Mouse (Mus musculus) thymus, postnatal 4 days (tissue): Measurements from ENCODE around the gene Gm10198.
A peak's percentile ranks its signal among the peaks of the same experiment; 100 is the strongest.

Source experiments
- DNase-seq: peaks from one replicate; pipeline ENCODE4 v3.0.0; 2021

Gm10198 gene

DNA sequence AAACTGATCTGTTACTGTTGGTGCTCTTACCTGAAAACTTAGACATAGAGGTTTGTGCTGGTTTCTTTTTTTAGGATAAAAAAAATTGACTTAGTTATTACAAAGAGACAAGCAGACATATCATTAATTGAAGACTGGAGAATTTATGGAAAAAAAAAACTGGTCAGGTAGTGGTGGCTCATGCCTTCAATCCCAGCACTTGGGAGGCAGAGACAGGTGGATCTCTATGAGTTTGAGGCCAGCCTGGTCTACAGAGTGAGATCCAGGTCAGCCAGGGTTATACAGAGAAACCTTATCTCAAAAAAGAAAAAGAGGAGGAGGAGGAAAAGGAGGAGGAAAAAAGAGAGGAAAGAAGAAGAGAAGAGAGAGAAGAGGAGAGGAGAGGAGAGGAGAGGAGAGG is at the start of gene Gm10198:
Gm10198 (plus strand) TSS at position 301 of the 400 bp plus-strand sequence.
- DNase-seq: no peak

DNA sequence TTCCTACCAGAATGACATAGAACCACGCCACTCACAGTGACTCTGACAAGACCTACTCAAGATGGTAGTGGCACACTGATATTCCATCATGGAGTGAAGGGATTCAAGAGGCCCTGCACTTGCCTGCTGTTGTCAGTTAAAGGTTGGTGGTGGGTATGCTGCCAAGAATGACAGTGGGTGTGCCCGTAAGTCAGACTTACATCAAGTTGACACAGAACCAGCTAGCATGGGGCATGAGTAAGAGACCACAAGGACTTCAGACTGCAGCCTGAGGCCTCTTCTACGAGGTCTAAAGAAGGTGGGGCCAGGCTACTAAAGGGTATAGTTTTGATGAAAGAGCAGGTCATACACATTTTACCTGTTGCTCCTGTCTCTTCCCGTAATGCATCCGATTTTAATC is 47.3 kb upstream of the Gm10198 start:
- DNase-seq: no peak

DNA sequence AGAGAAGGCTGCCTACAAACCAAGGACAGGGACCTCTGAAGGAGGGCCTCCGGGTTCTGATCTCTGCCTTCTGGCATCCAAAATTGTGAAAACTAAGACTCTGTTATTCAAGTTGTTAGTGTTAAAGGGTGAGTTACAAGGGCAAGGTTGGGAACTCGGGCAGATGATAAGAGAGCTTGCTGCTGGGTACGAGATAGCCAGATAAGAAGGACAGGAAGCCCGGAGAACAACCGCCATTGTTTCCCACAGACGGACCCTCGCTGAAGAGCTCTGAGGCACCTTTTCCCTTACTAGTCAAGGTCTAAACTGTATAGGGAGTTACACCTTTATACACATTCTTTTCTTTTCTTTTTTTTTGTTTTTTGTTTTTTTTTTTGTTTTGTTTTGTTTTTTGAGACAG is 39.8 kb upstream of the Gm10198 start:
- DNase-seq: no peak

DNA sequence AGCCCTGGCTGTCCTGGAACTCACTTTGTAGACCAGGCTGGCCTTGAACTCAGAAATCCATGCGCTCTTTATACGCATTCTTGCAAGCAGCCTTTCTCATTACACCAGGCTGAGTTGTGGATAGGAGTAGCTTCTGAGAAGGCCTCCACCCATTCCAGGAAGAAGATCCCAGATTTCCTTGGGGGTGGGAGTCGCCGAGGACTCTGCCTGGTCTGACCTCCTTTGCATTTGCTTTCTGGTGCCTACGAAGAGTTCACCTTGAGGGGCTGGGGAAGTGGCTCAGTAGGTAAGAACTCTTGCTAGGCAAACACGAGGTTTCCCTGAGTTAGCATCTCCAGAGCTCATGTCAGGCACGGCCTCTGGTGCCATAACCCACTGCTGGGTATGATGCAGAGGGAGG is 39.4 kb upstream of the Gm10198 start:
- DNase-seq: no peak

DNA sequence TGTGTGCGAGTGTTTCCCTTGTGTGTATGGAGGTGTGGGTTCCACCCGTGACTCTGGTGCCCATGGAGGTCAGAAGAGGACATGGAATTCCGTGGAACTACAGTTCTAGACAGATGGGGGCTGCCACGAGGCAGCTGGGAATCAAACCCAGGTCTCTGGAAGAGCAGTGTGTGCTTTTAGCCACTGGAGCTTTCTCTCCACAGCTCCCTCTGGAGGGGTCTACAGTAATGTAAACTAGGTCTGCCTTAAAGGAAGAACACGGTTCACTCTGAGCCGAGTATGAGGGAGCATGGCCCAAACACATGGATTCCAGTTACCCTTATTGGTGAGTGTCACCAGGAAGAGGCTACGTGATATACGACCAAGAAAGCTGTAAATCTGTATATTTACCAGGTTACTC is 38.6 kb upstream of the Gm10198 start:
- no peak for DNase-seq

- DNase-seq: no peak
Observed at GRCm38 (mm10) chr13:111555333-111555732, 37.3 kb upstream of the Gm10198 start.

DNA sequence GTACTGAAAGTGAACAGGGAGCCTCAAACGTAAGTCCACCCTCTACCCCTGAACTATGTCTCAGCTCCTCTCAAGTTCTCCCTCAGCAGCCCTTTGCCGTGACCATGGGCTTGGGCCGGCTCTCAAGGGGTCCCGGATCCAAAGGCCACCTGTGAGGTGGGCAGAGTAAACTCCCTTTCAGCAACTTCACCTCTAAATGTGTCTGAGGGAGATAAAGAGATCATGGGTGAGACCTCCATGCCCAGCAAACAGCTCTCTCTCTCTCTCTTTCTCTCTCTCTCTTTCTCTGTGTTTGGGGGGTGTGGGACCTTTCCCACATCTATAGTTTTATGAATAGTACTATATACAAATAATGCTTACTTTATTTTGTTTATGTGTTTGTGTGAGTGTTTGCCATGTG is 36.2 kb upstream of the Gm10198 start:
- no peak for DNase-seq

- DNase-seq: no peak
Observed at GRCm38 (mm10) chr13:111560152-111560551, 32.4 kb upstream of the Gm10198 start.

DNA sequence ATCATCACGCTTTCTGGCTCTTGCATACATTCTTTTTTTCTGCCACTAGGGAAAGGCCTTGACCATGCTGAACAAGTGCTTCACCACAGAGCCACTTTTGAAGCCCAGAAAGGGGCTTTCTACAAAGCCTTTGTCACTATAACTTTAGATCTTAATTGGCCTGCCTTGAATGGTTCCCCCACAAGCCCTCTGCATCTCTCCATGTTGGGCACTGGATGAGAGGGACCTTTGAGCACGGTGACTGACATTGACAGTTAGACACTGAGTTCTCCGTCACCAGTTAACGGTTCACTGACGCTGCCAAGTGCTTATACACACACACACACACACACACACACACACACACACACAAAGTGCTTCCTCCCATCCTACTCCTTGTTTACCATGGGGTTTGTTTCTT is 30.0 kb upstream of the Gm10198 start:
- DNase-seq: no peak

GRCm38 (mm10) chr13:111574196-111574595 is 18.4 kb upstream of the Gm10198 start:
- DNase-seq: no peak

GRCm38 (mm10) chr13:111577177-111577576 is 15.4 kb upstream of the Gm10198 start:
- DNase-seq: no peak

- DNase-seq: no peak
Observed at GRCm38 (mm10) chr13:111580054-111580453, 12.5 kb upstream of the Gm10198 start.

DNA sequence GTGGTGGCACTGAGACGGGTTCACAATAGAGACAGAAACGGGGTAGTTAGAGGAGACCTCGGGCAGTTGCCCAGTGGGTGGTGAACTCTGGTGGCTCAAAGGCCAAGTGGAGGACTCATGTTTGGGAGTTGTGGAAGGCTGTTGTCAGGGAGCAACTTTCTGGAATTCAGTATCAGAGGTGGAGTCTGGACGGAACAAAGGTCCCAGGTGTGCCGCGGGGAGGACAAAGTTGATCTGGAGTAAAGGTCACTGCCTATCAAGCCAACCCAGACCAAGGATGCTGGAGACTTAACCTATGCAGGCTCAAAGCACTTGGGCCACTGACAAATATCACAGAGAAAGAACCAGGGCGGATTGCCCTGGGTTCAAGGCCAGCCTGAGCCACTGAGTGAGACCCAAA is 5.5 kb downstream of the Gm10198 start:
- no peak for DNase-seq

GRCm38 (mm10) chr13:111601383-111601782 is 8.8 kb downstream of the Gm10198 start:
- no peak for DNase-seq

GRCm38 (mm10) chr13:111604826-111605225 is 12.2 kb downstream of the Gm10198 start:
- no peak for DNase-seq

DNA sequence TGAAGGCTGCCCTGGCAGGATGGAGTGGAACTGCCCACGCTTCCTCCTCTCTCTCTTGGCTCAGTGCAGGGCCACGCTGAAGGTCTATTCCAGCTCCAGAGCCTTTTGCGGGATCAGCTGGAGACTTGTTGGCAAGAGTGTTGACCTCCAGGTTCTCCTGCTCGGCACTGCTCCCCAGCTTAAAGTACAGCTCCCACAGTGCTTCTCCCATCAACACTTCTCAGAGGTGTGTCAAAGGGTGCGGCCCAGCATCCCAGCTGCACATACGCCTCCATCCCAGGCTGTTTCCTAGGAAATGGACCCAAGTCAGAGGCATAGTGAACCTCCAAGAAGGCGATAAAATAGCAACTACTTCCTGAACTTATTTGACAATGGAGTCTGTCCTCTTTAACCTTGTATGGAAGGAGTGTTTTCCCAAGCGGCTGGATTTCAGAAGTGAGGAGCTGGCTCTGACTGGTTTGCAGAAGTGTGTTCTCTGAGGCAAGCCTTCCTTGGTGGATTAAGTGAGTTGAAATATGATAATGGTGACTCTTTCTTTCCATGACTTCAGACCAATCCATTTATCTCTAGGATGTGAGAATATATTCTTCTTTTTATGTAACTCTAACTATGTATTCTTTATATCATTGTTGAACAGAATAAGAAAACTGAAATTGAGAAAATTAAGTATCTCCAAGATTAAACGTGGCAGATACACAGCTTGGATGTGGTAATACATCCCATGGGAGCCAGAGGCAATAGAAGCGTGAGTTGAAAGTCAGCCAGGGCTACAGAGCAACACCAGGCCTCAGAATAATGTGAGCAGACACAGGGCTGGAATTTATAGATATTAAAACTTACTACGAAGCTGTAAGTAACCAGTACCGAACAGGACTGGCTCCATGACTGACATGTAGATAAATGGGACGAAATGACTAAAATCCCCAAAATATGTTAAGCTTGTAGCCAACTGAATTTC is 23.9 kb downstream of the Gm10198 start:
- DNase-seq: no peak

DNA sequence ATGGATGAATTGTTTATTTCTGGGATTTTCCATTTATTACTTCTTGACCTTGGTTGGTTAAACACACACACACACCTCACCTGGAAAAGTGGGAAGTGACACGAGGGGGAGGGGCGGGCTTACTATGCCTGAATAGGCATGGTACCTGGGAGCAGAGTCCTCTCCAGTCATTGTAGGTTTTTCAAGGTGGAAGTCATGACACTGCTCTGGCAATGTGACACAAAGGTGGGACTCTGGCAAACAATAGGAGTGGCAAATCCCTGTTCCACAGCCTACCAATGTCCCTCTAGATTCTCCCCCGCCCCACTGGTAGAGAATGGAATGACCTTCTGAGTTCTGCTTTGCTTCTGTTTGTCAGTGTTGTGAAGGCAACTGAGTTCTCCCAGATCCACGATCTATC is 27.8 kb downstream of the Gm10198 start:
- no peak for DNase-seq

GRCm38 (mm10) chr13:111622425-111622824 is 29.8 kb downstream of the Gm10198 start:
- no peak for DNase-seq

GRCm38 (mm10) chr13:111623112-111623511 is 30.5 kb downstream of the Gm10198 start:
- no peak for DNase-seq

GRCm38 (mm10) chr13:111624115-111624514 is 31.5 kb downstream of the Gm10198 start:
- DNase-seq: no peak

DNA sequence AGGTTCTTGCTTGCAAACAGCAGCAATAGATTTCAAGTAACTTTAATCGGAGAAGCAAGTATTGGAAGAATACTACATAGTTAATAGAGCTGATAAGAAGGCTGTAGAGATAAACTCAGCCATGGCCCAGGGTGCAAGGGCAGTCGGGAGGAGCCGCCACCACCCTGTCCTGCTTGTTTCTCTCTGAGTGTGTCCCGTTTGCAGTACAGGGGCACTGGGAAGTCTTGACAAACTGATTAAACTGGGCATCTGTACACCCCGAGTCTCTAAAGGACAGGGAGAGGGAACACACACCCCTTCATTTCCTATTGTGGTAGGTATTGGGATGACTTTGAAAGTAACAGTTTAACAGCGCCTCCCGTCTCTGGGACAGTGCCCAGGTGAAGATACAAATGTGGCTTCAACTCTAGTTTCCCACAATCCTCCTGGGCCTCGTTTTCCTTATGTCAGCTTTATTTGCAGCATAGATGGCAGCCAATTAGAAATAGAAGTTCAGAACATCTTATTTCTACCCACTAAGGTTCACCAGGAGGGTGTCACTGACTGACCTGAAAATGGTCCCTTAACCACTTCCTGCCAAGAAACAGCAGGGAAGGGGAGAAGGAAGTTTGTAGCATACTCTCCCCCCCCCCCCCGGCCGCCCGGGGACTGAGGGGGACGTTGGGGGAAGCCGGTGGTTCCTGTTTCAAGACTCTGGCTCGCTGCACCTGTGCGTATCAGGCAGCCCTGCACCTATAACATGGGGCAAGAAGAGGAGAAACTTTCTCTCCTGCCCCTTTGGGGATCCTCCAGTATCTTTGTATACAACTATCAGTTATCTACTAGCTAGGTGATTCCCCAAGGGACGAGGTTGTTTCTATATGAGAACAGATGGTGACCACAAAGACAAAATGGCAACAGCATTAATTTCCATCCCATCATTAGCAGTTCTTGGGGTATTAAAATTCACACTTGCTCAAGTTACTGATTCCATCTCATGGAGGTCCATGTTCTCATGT is 41.9 kb downstream of the Gm10198 start:
- DNase-seq: peak; percentile 61

DNA sequence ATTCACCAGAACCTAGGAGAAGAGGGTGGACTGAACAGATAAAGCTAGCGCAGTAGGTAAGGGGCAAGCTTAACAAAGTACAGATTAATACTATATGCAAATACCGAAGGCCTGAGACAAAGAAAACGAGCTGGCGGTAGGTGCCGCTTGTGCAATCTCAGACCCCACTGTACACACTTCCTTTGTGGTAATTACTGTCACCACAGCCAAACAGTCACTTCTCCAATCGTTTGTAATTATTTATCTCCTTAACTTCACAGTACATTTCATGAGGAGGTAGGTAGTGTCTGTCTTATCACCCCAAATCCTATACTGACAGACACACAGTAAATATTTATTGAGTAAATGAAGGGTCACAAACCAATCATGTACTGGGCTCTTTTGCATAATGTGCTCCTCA is 47.7 kb downstream of the Gm10198 start:
- DNase-seq: no peak
